Mouse (Mus musculus) B cell, adult 2 months (primary cell): Measurements from ENCODE around the gene Git2.

Experiments used
- DNase-seq, 2 experiments: peaks; one replicate each; pipeline ENCODE4 v3.0.0; 2022

The Git2 gene

GRCm38 (mm10) chr5:114761980-114762379, 13.3 kb downstream of the Git2 start:
- DNase-seq, result no peak

GRCm38 (mm10) chr5:114759536-114760090, 15.7 kb downstream of the Git2 start:
- no peak for DNase-seq

- DNase-seq, result no peak
Measured at GRCm38 (mm10) chr5:114753384-114753783, 21.9 kb downstream of the Git2 start.

- DNase-seq, result no peak
Measured at GRCm38 (mm10) chr5:114752397-114752796, 22.9 kb downstream of the Git2 start.

- DNase-seq, result no peak
Measured at GRCm38 (mm10) chr5:114750325-114750724, 25.0 kb downstream of the Git2 start.

GRCm38 (mm10) chr5:114747521-114747920, 27.8 kb downstream of the Git2 start:
- peak; percentile 16 to 32 for DNase-seq

GRCm38 (mm10) chr5:114746886-114747285, 28.4 kb downstream of the Git2 start:
- peak; percentile 22 to 25 for DNase-seq

GRCm38 (mm10) chr5:114745581-114745980, 29.7 kb downstream of the Git2 start:
- DNase-seq, result peak; percentile 31 to 33

- no peak for DNase-seq
Measured at GRCm38 (mm10) chr5:114743697-114744090, 31.6 kb downstream of the Git2 start.

GRCm38 (mm10) chr5:114742998-114743696, 32.2 kb downstream of the Git2 start:
- no peak for DNase-seq

- no peak for DNase-seq
Measured at GRCm38 (mm10) chr5:114742572-114742971, 32.7 kb downstream of the Git2 start.

- no peak for DNase-seq
Measured at GRCm38 (mm10) chr5:114740595-114740994, 34.7 kb downstream of the Git2 start.

GRCm38 (mm10) chr5:114738707-114739241, 36.5 kb downstream of the Git2 start:
- no peak for DNase-seq

GRCm38 (mm10) chr5:114737090-114737887, 38.0 kb downstream of the Git2 start:
- no peak for DNase-seq

- DNase-seq, result no peak
Measured at GRCm38 (mm10) chr5:114733606-114734005, 41.7 kb downstream of the Git2 start.

- no peak for DNase-seq
Measured at GRCm38 (mm10) chr5:114731969-114732368, 43.3 kb downstream of the Git2 start.

GRCm38 (mm10) chr5:114731498-114731897, 43.8 kb downstream of the Git2 start:
- no peak for DNase-seq

GRCm38 (mm10) chr5:114730129-114730528, 45.2 kb downstream of the Git2 start:
- no peak for DNase-seq

GRCm38 (mm10) chr5:114728160-114728559, 47.2 kb downstream of the Git2 start:
- no peak for DNase-seq

- DNase-seq, result no peak
Measured at GRCm38 (mm10) chr5:114722846-114723245, 52.5 kb downstream of the Git2 start.

- DNase-seq, result no peak
Measured at GRCm38 (mm10) chr5:114721969-114722368, 53.3 kb downstream of the Git2 start.

- no peak for DNase-seq
Measured at GRCm38 (mm10) chr5:114720784-114721183, 54.5 kb downstream of the Git2 start.

GRCm38 (mm10) chr5:114719928-114720270, 55.4 kb downstream of the Git2 start:
- no peak for DNase-seq
